Mouse (Mus musculus) heart, adult 11 months (tissue): ENCODE measurements around the gene Olfr1225.
"Not testable (repeated sequence)": the region's sequence is repeated elsewhere in the genome, so short reads cannot be mapped to it uniquely, and the experiment has no call there.

Experiments
- DNase-seq: peaks from one replicate; pipeline ENCODE4 v3.0.0; 2022

Gene Olfr1225

DNA sequence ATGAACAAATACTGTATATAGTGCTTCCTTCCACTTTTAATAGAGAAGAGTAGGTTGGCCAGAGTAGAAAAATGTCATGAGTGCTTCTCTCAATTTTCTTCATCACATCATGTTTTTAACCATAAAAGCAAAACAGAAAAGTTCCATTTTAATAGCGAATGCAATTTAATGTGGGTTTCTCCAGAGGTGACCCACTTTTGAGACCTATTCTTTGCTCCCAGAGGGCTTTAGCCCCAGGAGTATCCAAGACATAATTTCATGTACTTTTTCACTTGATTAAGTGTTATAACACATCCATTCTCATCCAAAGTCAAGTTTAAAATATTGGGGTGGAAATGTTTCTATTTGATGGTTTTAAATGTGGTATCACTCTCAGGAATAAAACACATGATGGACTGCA, at the start of gene Olfr1225:
Gene Olfr1225 (minus strand): TSS at position 101 of the 400 bp plus-strand sequence.
- no peak for DNase-seq

DNA sequence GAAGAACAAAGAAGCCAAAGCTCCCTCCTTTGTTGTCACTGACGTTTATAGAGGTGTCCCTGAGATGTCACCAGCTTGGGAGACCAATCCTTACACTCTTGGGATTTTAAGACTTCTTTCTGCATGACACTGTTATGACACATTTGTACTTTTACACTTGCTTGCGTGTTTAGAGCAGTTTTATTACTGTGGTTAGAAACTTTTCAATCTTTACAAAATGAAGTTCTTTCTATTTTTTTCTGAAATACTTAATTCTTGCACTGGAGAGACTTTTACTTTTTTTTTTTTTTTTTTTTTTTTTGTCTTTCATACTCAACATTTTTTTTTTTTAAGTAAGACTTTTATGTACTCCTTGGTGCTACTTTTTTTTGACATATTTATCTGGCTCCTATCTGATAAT, 25.5 kb upstream of the Olfr1225 start, which contains the start of gene Olfr1226:
Gene Olfr1226 (minus strand): TSS at position 101 of the 400 bp plus-strand sequence.
- DNase-seq = no peak

DNA sequence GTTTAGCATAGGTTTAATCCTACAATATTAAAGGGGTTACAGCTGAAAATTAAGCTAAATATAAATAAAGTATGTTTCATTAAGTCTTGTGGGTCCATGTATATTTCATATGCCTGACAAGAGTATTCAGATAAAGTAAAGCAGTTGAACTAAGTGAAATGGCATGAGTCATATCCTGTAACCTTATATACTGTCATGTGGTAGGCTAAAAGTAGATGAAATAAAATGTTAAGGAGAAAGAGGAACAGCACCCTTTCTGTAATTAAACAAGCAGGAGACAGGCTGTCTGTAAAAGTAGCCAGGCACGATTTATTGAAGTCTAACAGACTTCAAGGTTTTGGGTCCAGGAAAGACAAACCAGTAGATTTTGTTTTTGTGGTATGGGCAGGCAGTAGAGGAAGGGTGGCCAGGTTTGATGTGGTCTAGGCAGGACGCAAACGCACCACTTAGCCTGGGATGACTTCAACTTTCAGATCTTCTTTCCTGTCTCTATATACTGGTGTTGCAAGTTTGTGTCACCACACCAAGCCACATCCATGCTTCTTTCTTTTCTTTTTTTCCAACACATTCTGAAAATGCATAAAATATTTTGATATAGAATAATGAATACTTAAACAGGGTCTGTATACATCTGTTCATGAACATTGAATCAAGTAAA, 22.0 kb upstream of the Olfr1225 start:
- no peak for DNase-seq

DNA sequence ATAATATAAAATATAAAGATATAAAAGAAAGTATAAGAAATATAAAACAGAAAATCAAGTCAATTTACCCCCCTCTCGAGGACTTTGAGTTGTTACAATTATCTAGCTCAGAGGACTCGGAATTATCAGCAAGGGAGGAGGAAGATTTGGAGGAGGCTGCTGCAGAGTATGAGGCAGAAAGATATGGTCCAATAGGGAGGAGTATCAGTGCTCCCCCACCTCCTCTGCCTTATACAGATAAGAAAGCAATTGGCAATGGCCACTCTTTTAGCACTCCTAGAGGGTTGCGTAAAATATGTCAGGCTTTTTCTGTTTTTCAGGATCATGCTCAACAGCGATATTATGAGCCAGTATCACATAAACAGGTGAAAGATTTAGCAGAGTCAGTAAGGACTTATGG, 9.8 kb downstream of the Olfr1225 start:
- DNase-seq = not testable (repeated sequence)

DNA sequence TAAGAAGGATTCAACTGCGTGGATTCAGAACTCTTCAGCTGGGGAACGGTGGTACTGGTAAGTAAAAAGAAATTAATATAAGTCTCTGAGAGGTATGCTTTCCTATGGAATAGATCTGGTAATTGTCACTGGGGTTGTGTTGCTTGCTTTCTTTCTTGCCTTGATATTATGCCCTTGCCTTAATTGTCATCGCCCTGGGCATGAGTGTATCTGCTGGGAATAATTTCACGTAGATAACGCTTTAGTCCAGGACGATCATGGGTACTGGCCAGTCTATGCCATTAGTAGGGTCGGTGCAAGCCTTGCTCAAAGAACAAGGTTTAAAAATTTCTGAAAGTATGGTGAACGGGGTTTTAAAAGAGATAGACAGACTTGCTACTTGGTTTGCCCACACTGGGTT, 10.5 kb downstream of the Olfr1225 start, which contains the start of gene Olfr1224-ps1:
Gene Olfr1224-ps1 (minus strand): TSS at position 101 of the 400 bp plus-strand sequence.
- DNase-seq = not testable (repeated sequence)

DNA sequence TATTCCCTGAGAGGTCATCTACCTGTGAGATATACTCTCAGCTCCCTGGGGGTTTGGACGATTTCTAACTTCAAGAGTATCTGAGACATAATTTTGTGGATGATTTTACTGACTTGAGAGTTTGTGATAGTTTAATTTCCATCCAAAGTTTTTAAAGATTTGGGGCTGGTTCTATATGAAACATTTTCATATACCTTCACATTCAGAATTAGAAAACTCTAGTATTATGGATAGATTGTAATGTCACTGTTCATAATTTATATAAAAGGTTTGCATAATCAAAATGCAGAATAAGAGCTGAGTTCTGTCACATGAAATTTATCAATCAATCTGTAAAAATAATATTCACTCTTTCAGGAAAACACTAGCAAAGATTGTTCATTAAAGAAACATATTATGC, 23.0 kb downstream of the Olfr1225 start, which contains the start of gene Olfr1223:
Gene Olfr1223 (minus strand): TSS at position 101 of the 400 bp plus-strand sequence.
- DNase-seq = no peak

DNA sequence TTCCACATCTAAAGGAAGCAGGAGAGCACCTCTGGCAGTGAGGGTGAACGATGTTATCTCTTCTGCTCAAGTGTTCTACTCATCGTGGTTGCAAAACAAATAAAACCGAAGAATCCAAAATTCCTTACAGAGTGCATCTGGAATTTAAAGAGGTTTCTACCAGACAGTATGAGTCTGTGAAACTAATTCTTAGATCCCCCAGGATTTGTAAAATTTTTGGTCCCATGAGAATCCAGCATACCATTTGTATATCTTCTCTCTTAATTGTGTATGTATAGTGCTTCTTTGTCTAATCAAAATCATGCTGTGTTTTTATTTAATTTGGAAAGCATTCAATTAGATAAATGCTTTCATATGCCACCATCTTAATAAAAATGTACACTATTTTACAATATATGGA, 41.5 kb downstream of the Olfr1225 start, which contains the start of gene Olfr1222:
Gene Olfr1222 (minus strand): TSS at position 101 of the 400 bp plus-strand sequence.
- no peak for DNase-seq
